In genomic region chrX:136238118-136238517, GRCm38 (mm10) we compare ENCODE assay signal across 9 mouse cellular contexts. TPM values are rescaled to one million over a fixed set of nuclear protein-coding genes. Genes with fewer than 3 reads are reported as not detected.
DNase-seq lines count a peak whose midpoint lies in the region; ATAC-seq lines count a peak whose summit lies in the region.
"Had no signal": no experiment of that assay in that cellular context is flagged by ENCODE, and none has a peak within 500 bp of the region (broad histone marks: within the 10 kb centered on the region; RNA-seq: fewer than 3 reads in every experiment).

No protein-coding gene starts in this region.

- H3K27ac ChIP-seq in midbrain, embryonic 11.5 days (ENCODE audit: low read depth, low read length): no peak overlapping the region
- H3K27ac ChIP-seq in midbrain, embryonic 10.5 days (replicated peaks): no peak overlapping the region
- no peak overlapping the region for H3K27ac ChIP-seq in neural tube, embryonic 11.5 days (ENCODE audit: low read depth, low read length)
- H3K27ac ChIP-seq in midbrain, embryonic 16.5 days (ENCODE audit: low read length): no peak overlapping the region

- WGBS in midbrain, embryonic 11.5 days: 53% methylated on average over 3 of the region's 3 CpGs
- WGBS in midbrain, embryonic 10.5 days: 46% methylated on average over 3 of the region's 3 CpGs
- WGBS in neural tube, embryonic 11.5 days: 54% methylated on average over 3 of the region's 3 CpGs
- WGBS in midbrain, embryonic 16.5 days: 40% methylated on average over 3 of the region's 3 CpGs

- no peaks in the 10 kb centered on the region for H3K27me3 ChIP-seq in midbrain, embryonic 11.5 days (ENCODE audit: control insufficient read depth, insufficient read depth, low read length)
- 0 out of 2 replicates have a peak, but pooled peaks cover 4% of the 10 kb centered on the region for H3K27me3 ChIP-seq in midbrain, embryonic 10.5 days (ENCODE audit: low read depth, poor library complexity, severe bottlenecking)
- H3K27me3 ChIP-seq in neural tube, embryonic 11.5 days (ENCODE audit: control insufficient read depth, insufficient read depth, low read length): no peaks in the 10 kb centered on the region
- no peaks in the 10 kb centered on the region for H3K27me3 ChIP-seq in midbrain, embryonic 16.5 days (ENCODE audit: control insufficient read depth, insufficient read depth, low read depth, low read length)

- ATAC-seq in midbrain, embryonic 11.5 days (ENCODE audit: low FRiP score): no peak
- peak; percentile 58; the same call in 1 of the 2 replicates for ATAC-seq in granulocyte monocyte progenitor cell, adult 5-6 weeks (replicated peaks; ENCODE audit: poor library complexity, severe bottlenecking)
- ATAC-seq in neural tube, embryonic 11.5 days (ENCODE audit: insufficient read depth, low FRiP score, low TSS enrichment): no peak
- no peak for ATAC-seq in midbrain, embryonic 16.5 days

- H3K36me3 ChIP-seq in midbrain, embryonic 11.5 days (ENCODE audit: control insufficient read depth, insufficient read depth, low read length): no peaks in the 10 kb centered on the region
- H3K36me3 ChIP-seq in midbrain, embryonic 10.5 days: no peaks in the 10 kb centered on the region
- no peaks in the 10 kb centered on the region for H3K36me3 ChIP-seq in neural tube, embryonic 11.5 days (ENCODE audit: control insufficient read depth, insufficient read depth, low read length)
- H3K36me3 ChIP-seq in midbrain, embryonic 16.5 days (ENCODE audit: control insufficient read depth, insufficient read depth, low read length): no peaks in the 10 kb centered on the region

- H3K4me2 ChIP-seq in midbrain, embryonic 11.5 days: no peak overlapping the region
- no peak overlapping the region for H3K4me2 ChIP-seq in neural tube, embryonic 11.5 days (ENCODE audit: low read depth)
- no peak overlapping the region for H3K4me2 ChIP-seq in midbrain, embryonic 16.5 days (ENCODE audit: low read length)

- H3K4me1 ChIP-seq in midbrain, embryonic 11.5 days (ENCODE audit: control insufficient read depth, insufficient read depth, low read length): no peaks in the 10 kb centered on the region
- no peaks in the 10 kb centered on the region for H3K4me1 ChIP-seq in midbrain, embryonic 10.5 days
- H3K4me1 ChIP-seq in neural tube, embryonic 11.5 days (ENCODE audit: control insufficient read depth, insufficient read depth, low read length): no peaks in the 10 kb centered on the region
- no peaks in the 10 kb centered on the region for H3K4me1 ChIP-seq in midbrain, embryonic 16.5 days (ENCODE audit: control insufficient read depth, insufficient read depth, low read length)

- DNase-seq in gastrocnemius, adult 18-20 months (ENCODE audit: low spot score): peak; percentile 16
- DNase-seq in gastrocnemius, adult 8-10 months (ENCODE audit: low spot score in 2 of 2): no peak
- DNase-seq in midbrain, embryonic 11.5 days (ENCODE audit: low spot score, missing footprints): peak; percentile 85
- DNase-seq in midbrain, embryonic 10.5 days (ENCODE audit: low spot score): no peak
- peak; percentile 29 for DNase-seq in MN1 (ENCODE audit: low spot score)
- peak; percentile 16 for DNase-seq in neural tube, embryonic 11.5 days (ENCODE audit: low spot score)

- no peak overlapping the region for H3K4me3 ChIP-seq in midbrain, embryonic 11.5 days (ENCODE audit: low read depth, low read length)
- no peak overlapping the region for H3K4me3 ChIP-seq in midbrain, embryonic 10.5 days
- H3K4me3 ChIP-seq in neural tube, embryonic 11.5 days (ENCODE audit: low read depth, low read length): no peak overlapping the region
- no peak overlapping the region for H3K4me3 ChIP-seq in midbrain, embryonic 16.5 days (ENCODE audit: low read depth, low read length)

- no peak overlapping the region for H3K9ac ChIP-seq in midbrain, embryonic 11.5 days (ENCODE audit: low read length)
- H3K9ac ChIP-seq in neural tube, embryonic 11.5 days (ENCODE audit: low read length): no peak overlapping the region
- no peak overlapping the region for H3K9ac ChIP-seq in midbrain, embryonic 16.5 days (ENCODE audit: low read depth, low read length)

- H3K9me3 ChIP-seq in midbrain, embryonic 11.5 days (ENCODE audit: control insufficient read depth, low read length): no peaks in the 10 kb centered on the region
- H3K9me3 ChIP-seq in midbrain, embryonic 10.5 days (replicated peaks): no peaks in the 10 kb centered on the region
- no peaks in the 10 kb centered on the region for H3K9me3 ChIP-seq in neural tube, embryonic 11.5 days (ENCODE audit: control insufficient read depth, low read length)
- no peaks in the 10 kb centered on the region for H3K9me3 ChIP-seq in midbrain, embryonic 16.5 days (replicated peaks; ENCODE audit: control insufficient read depth, low read length, poor library complexity, severe bottlenecking)

RNA-seq across cellular contexts. Expression of gene Tceal9, which starts 6.8 kb away (rescaled TPM):
- 10 to 100 TPM; 23.4 to 29.8 TPM for total RNA-seq in gastrocnemius, adult 18-20 months (2021)
- total RNA-seq in gastrocnemius, adult 8-10 months (2022): 10 to 100 TPM; 21.0 to 27.8 (median 24.2) TPM
- 418 and 447 TPM in 2 replicates for polyA plus RNA-seq in midbrain, embryonic 11.5 days (2014; fragmentation: Nextera tagmentation; extraction: Ambion mirVana)
- 328 and 332 TPM in 2 replicates for polyA plus RNA-seq in midbrain, embryonic 10.5 days (2016; fragmentation: Nextera tagmentation; extraction: Ambion mirVana)
- total RNA-seq in granulocyte monocyte progenitor cell, adult 5-6 weeks (2014; fragmentation: Nextera tagmentation): 99.9 and 102 TPM in 2 replicates
- 187 and 225 TPM in 2 replicates for total RNA-seq in granulocyte monocyte progenitor cell, adult 5-6 weeks (2017)
- polyA plus RNA-seq in neural tube, embryonic 11.5 days (2014; fragmentation: Nextera tagmentation; extraction: Ambion mirVana): 410 and 445 TPM in 2 replicates
- polyA plus RNA-seq in midbrain, embryonic 16.5 days (2015; fragmentation: Nextera tagmentation; extraction: Ambion mirVana): 261 and 272 TPM in 2 replicates

RNA-seq across cellular contexts. Expression of gene Bex1, which starts 22.8 kb away (rescaled TPM):
- 10 to 100 TPM in 1 of 2 experiments, 1 to 10 TPM in 1; 8.6 to 43.9 TPM for total RNA-seq in gastrocnemius, adult 18-20 months (2021)
- total RNA-seq in gastrocnemius, adult 8-10 months (2022): 10 to 100 TPM; 18.0 to 35.6 (median 25.9) TPM
- polyA plus RNA-seq in midbrain, embryonic 11.5 days (2014; fragmentation: Nextera tagmentation; extraction: Ambion mirVana): 109 and 129 TPM in 2 replicates
- polyA plus RNA-seq in midbrain, embryonic 10.5 days (2016; fragmentation: Nextera tagmentation; extraction: Ambion mirVana): 139 and 163 TPM in 2 replicates
- total RNA-seq in granulocyte monocyte progenitor cell, adult 5-6 weeks (2014; fragmentation: Nextera tagmentation): 1.8 TPM in 1 of 2 replicates, not detected in the other
- total RNA-seq in granulocyte monocyte progenitor cell, adult 5-6 weeks (2017): 2.0 TPM in 1 of 2 replicates, not detected in the other
- 111 and 118 TPM in 2 replicates for polyA plus RNA-seq in neural tube, embryonic 11.5 days (2014; fragmentation: Nextera tagmentation; extraction: Ambion mirVana)
- 271 and 313 TPM in 2 replicates for polyA plus RNA-seq in midbrain, embryonic 16.5 days (2015; fragmentation: Nextera tagmentation; extraction: Ambion mirVana)

RNA-seq across cellular contexts. Expression of gene Tceal7, which starts 23.5 kb away (rescaled TPM):
- 10 to 100 TPM; 24.1 to 40.7 TPM for total RNA-seq in gastrocnemius, adult 18-20 months (2021)
- 10 to 100 TPM; 21.4 to 28.6 (median 23.1) TPM for total RNA-seq in gastrocnemius, adult 8-10 months (2022)
- polyA plus RNA-seq in midbrain, embryonic 11.5 days (2014; fragmentation: Nextera tagmentation; extraction: Ambion mirVana): 0.81 and 1.0 TPM in 2 replicates
- 0.70 TPM in 2 replicates for polyA plus RNA-seq in midbrain, embryonic 10.5 days (2016; fragmentation: Nextera tagmentation; extraction: Ambion mirVana)
- total RNA-seq in granulocyte monocyte progenitor cell, adult 5-6 weeks (2014; fragmentation: Nextera tagmentation): not detected in 2 replicates
- not detected in 2 replicates for total RNA-seq in granulocyte monocyte progenitor cell, adult 5-6 weeks (2017)
- 4.0 and 5.6 TPM in 2 replicates for polyA plus RNA-seq in neural tube, embryonic 11.5 days (2014; fragmentation: Nextera tagmentation; extraction: Ambion mirVana)
- 3.9 and 4.2 TPM in 2 replicates for polyA plus RNA-seq in midbrain, embryonic 16.5 days (2015; fragmentation: Nextera tagmentation; extraction: Ambion mirVana)
- polyA plus RNA-seq: small intestine, adult 2 months had no signal

RNA-seq across cellular contexts. Expression of gene Bex3, which starts 31.9 kb away (rescaled TPM):
- 1 to 10 TPM; 2.1 to 2.6 TPM for total RNA-seq in gastrocnemius, adult 18-20 months (2021)
- 1 to 10 TPM; 1.0 to 2.0 (median 1.7) TPM for total RNA-seq in gastrocnemius, adult 8-10 months (2022)
- 666 and 674 TPM in 2 replicates for polyA plus RNA-seq in midbrain, embryonic 11.5 days (2014; fragmentation: Nextera tagmentation; extraction: Ambion mirVana)
- polyA plus RNA-seq in midbrain, embryonic 10.5 days (2016; fragmentation: Nextera tagmentation; extraction: Ambion mirVana): 627 and 636 TPM in 2 replicates
- 141 and 154 TPM in 2 replicates for total RNA-seq in granulocyte monocyte progenitor cell, adult 5-6 weeks (2014; fragmentation: Nextera tagmentation)
- 87.5 and 104 TPM in 2 replicates for total RNA-seq in granulocyte monocyte progenitor cell, adult 5-6 weeks (2017)
- 670 and 697 TPM in 2 replicates for polyA plus RNA-seq in neural tube, embryonic 11.5 days (2014; fragmentation: Nextera tagmentation; extraction: Ambion mirVana)
- 692 and 737 TPM in 2 replicates for polyA plus RNA-seq in midbrain, embryonic 16.5 days (2015; fragmentation: Nextera tagmentation; extraction: Ambion mirVana)

RNA-seq across cellular contexts. Expression of gene Tceal5, which starts 34.4 kb away (rescaled TPM):
- total RNA-seq in gastrocnemius, adult 18-20 months (2021): 10 to 100 TPM; 24.1 to 39.5 TPM
- total RNA-seq in gastrocnemius, adult 8-10 months (2022): 10 to 100 TPM; 16.4 to 26.5 (median 22.0) TPM
- 1.8 and 2.6 TPM in 2 replicates for polyA plus RNA-seq in midbrain, embryonic 11.5 days (2014; fragmentation: Nextera tagmentation; extraction: Ambion mirVana)
- polyA plus RNA-seq in midbrain, embryonic 10.5 days (2016; fragmentation: Nextera tagmentation; extraction: Ambion mirVana): 3.1 and 3.4 TPM in 2 replicates
- not detected in 2 replicates for total RNA-seq in granulocyte monocyte progenitor cell, adult 5-6 weeks (2014; fragmentation: Nextera tagmentation)
- total RNA-seq in granulocyte monocyte progenitor cell, adult 5-6 weeks (2017): not detected in 2 replicates
- 1.4 and 4.3 TPM in 2 replicates for polyA plus RNA-seq in neural tube, embryonic 11.5 days (2014; fragmentation: Nextera tagmentation; extraction: Ambion mirVana)
- polyA plus RNA-seq in midbrain, embryonic 16.5 days (2015; fragmentation: Nextera tagmentation; extraction: Ambion mirVana): 31.8 and 38.9 TPM in 2 replicates

Comparison
In these comparisons a context has a peak if more than half of its experiments do, and no peak if none do; other contexts are left out.
1. DNase-seq: peak in gastrocnemius, adult 18-20 months (single experiment), midbrain, embryonic 11.5 days (single experiment), MN1 (single experiment) and neural tube, embryonic 11.5 days (single experiment); none in gastrocnemius, adult 8-10 months (0 of 2) and midbrain, embryonic 10.5 days (single experiment).